Mouse (Mus musculus) limb, embryonic 10.5 days (tissue): ENCODE measurements at regions not wholly inside any gene's neighbourhood (a gene's known extent, or its start where the extent isn't known, plus 50 kb on each side); places are given as distances from the start of the nearest gene placed in this dataset.
A peak's percentile ranks its signal among the peaks of the same experiment; 100 is the strongest.

Experiments used
- DNase-seq: peaks from one replicate; pipeline ENCODE4 v3.0.0-alpha.2; 2017; ENCODE audit warnings: low spot score
- H3K27ac ChIP-seq: fragments of 300-500 bp; sonication (generic); 2 replicates; pipeline ENCODE4 v1.5.1; 2016; ENCODE audit warnings: mild to moderate bottlenecking
- H3K27me3 ChIP-seq: fragments of 300-500 bp; sonication (generic); 2 replicates; pipeline ENCODE4 v1.6.1; 2016; ENCODE audit warnings: low read depth, mild to moderate bottlenecking; ENCODE audit not compliant: poor library complexity, severe bottlenecking
- H3K36me3 ChIP-seq: fragments of 300-500 bp; sonication (generic); 2 replicates; pipeline ENCODE4 v1.6.1; 2016; ENCODE audit warnings: mild to moderate bottlenecking, moderate library complexity
- H3K4me1 ChIP-seq: fragments of 300-500 bp; sonication (generic); 2 replicates; pipeline ENCODE4 v1.6.1; 2016
- H3K4me3 ChIP-seq: fragments of 300-500 bp; sonication (generic); 2 replicates; pipeline ENCODE4 v1.5.1; 2016; ENCODE audit warnings: mild to moderate bottlenecking, moderate library complexity
- H3K9me3 ChIP-seq: fragments of 300-500 bp; sonication (generic); replicated peaks from 2 replicates; pipeline ENCODE4 v1.6.1; 2016; ENCODE audit warnings: mild to moderate bottlenecking
- WGBS: fragments of 180-500 bp; shearing (Covaris S2); methylation state at CpG from one replicate; pipeline ENCODE4 v1.1.7; 2016; 5-methylcytosine and 5-hydroxymethylcytosine counted together

- H3K36me3 ChIP-seq, result no peaks in the 10 kb centered on the region
- peak; percentile 24 for DNase-seq
- no peaks in the 10 kb centered on the region; the same call in 1 of the 2 replicates for H3K4me1 ChIP-seq
- H3K27me3 ChIP-seq, result peaks cover 32% of the 10 kb centered on the region; the same call in 1 of the 2 replicates
- no peak overlapping the region for H3K4me3 ChIP-seq
- H3K27ac ChIP-seq, result no peak overlapping the region
- H3K9me3 ChIP-seq, result no peaks in the 10 kb centered on the region
- 53% methylated on average over 11 of the region's 11 CpGs for WGBS
Measured at GRCm38 (mm10) chr11:63684228-63684980, 237.7 kb downstream of the Hs3st3b1 start.

GRCm38 (mm10) chr11:63691041-63691440 is 231.0 kb downstream of the Hs3st3b1 start:
- Histone ChIP-seq H3K9me3 (no peaks in the 10 kb centered on the region), H3K36me3 (no peaks in the 10 kb centered on the region), H3K27me3 (peaks cover 19% of the 10 kb centered on the region; the same call in 1 of the 2 replicates), H3K4me1 (peaks cover 16% of the 10 kb centered on the region), H3K27ac (no peak overlapping the region), H3K4me3 (no peak overlapping the region)
- WGBS, result 52% methylated on average over 4 of the region's 4 CpGs
- peak; percentile 59 for DNase-seq

- Histone ChIP-seq H3K4me1 (0 out of 2 replicates have a peak, but pooled peaks cover 7% of the 10 kb centered on the region), H3K27ac (no peak overlapping the region), H3K4me3 (no peak overlapping the region), H3K36me3 (no peaks in the 10 kb centered on the region), H3K27me3 (no peaks in the 10 kb centered on the region), H3K9me3 (no peaks in the 10 kb centered on the region)
- WGBS, result 80% methylated on average over 12 of the region's 12 CpGs
- DNase-seq, result peak; percentile 28
Measured at GRCm38 (mm10) chr11:63704995-63705580, 217.0 kb downstream of the Hs3st3b1 start.

GRCm38 (mm10) chr11:63706057-63706456 is 216.0 kb downstream of the Hs3st3b1 start:
- DNase-seq, result no peak
- no peak overlapping the region for H3K4me3 ChIP-seq
- H3K27me3 ChIP-seq, result no peaks in the 10 kb centered on the region
- 0 out of 2 replicates have a peak, but pooled peaks cover 7% of the 10 kb centered on the region for H3K4me1 ChIP-seq
- no peaks in the 10 kb centered on the region for H3K36me3 ChIP-seq
- H3K9me3 ChIP-seq, result no peaks in the 10 kb centered on the region
- 75% methylated on average over 8 of the region's 8 CpGs for WGBS
- no peak overlapping the region for H3K27ac ChIP-seq

- 59% methylated on average over 5 of the region's 5 CpGs for WGBS
- no peaks in the 10 kb centered on the region for H3K9me3 ChIP-seq
- H3K27me3 ChIP-seq, result no peaks in the 10 kb centered on the region
Measured at GRCm38 (mm10) chr11:63707093-63707492, 215.0 kb downstream of the Hs3st3b1 start.

GRCm38 (mm10) chr11:63708412-63708811 is 213.7 kb downstream of the Hs3st3b1 start:
- no peaks in the 10 kb centered on the region for H3K27me3 ChIP-seq
- H3K27ac ChIP-seq, result no peak overlapping the region
- no peaks in the 10 kb centered on the region for H3K36me3 ChIP-seq
- peaks cover 19% of the 10 kb centered on the region for H3K4me1 ChIP-seq
- H3K4me3 ChIP-seq, result no peak overlapping the region
- 87% methylated on average over 4 of the region's 4 CpGs for WGBS
- no peaks in the 10 kb centered on the region for H3K9me3 ChIP-seq
- peak; percentile 12 for DNase-seq

More at GRCm38 (mm10) chr11:63707093-63707492, 215.0 kb downstream of the Hs3st3b1 start:
- no peaks in the 10 kb centered on the region for H3K36me3 ChIP-seq
- H3K4me1 ChIP-seq, result peaks cover 14% of the 10 kb centered on the region
- H3K4me3 ChIP-seq, result no peak overlapping the region
- peak; percentile 11 for DNase-seq
- H3K27ac ChIP-seq, result no peak overlapping the region

- H3K36me3 ChIP-seq, result no peaks in the 10 kb centered on the region
- H3K27ac ChIP-seq, result no peak overlapping the region; the same call in 1 of the 2 replicates
- no peak overlapping the region for H3K4me3 ChIP-seq
- peaks cover 12% of the 10 kb centered on the region for H3K4me1 ChIP-seq
- WGBS, result 62% methylated on average over 15 of the region's 15 CpGs
- peak; percentile 27 for DNase-seq
- H3K9me3 ChIP-seq, result no peaks in the 10 kb centered on the region
- H3K27me3 ChIP-seq, result no peaks in the 10 kb centered on the region
Measured at GRCm38 (mm10) chr11:63712053-63712864, 209.8 kb downstream of the Hs3st3b1 start.

GRCm38 (mm10) chr11:63722261-63722660 is 199.8 kb downstream of the Hs3st3b1 start:
- DNase-seq, result no peak
- Histone ChIP-seq H3K36me3 (no peaks in the 10 kb centered on the region), H3K4me3 (no peak overlapping the region), H3K27ac (no peak overlapping the region), H3K27me3 (no peaks in the 10 kb centered on the region), H3K9me3 (no peaks in the 10 kb centered on the region), H3K4me1 (peaks cover 10% of the 10 kb centered on the region; the same call in 1 of the 2 replicates)
- WGBS, result 92% methylated on average over 5 of the region's 5 CpGs

GRCm38 (mm10) chr11:63730880-63731279 is 191.2 kb downstream of the Hs3st3b1 start:
- Histone ChIP-seq H3K36me3 (no peaks in the 10 kb centered on the region), H3K9me3 (no peaks in the 10 kb centered on the region), H3K4me3 (no peak overlapping the region), H3K27ac (no peak overlapping the region), H3K27me3 (no peaks in the 10 kb centered on the region), H3K4me1 (peaks cover 13% of the 10 kb centered on the region)
- 73% methylated on average over 9 of the region's 9 CpGs for WGBS
- no peak for DNase-seq

GRCm38 (mm10) chr11:63753260-63753659 is 168.8 kb downstream of the Hs3st3b1 start:
- Histone ChIP-seq H3K4me3 (no peak overlapping the region), H3K4me1 (peaks cover 41% of the 10 kb centered on the region), H3K9me3 (no peaks in the 10 kb centered on the region), H3K27me3 (no peaks in the 10 kb centered on the region), H3K27ac (peak overlapping the region; percentile 54; the same call in 1 of the 2 replicates), H3K36me3 (no peaks in the 10 kb centered on the region)
- no peak for DNase-seq
- 76% methylated on average over 5 of the region's 5 CpGs for WGBS

- no peaks in the 10 kb centered on the region for H3K36me3 ChIP-seq
- no peak for DNase-seq
- no peaks in the 10 kb centered on the region for H3K27me3 ChIP-seq
- H3K4me1 ChIP-seq, result peaks cover 41% of the 10 kb centered on the region
- no peak overlapping the region for H3K4me3 ChIP-seq
- WGBS, result 79% methylated on average over 3 of the region's 3 CpGs
- no peak overlapping the region for H3K27ac ChIP-seq
- H3K9me3 ChIP-seq, result no peaks in the 10 kb centered on the region
Measured at GRCm38 (mm10) chr11:63754826-63755225, 167.3 kb downstream of the Hs3st3b1 start.

- no peaks in the 10 kb centered on the region for H3K36me3 ChIP-seq
- DNase-seq, result no peak
- H3K4me3 ChIP-seq, result no peak overlapping the region
- peaks cover 33% of the 10 kb centered on the region for H3K4me1 ChIP-seq
- H3K27ac ChIP-seq, result no peak overlapping the region
- H3K9me3 ChIP-seq, result no peaks in the 10 kb centered on the region
- H3K27me3 ChIP-seq, result no peaks in the 10 kb centered on the region
- 83% methylated on average over 3 of the region's 3 CpGs for WGBS
Measured at GRCm38 (mm10) chr11:63758313-63758712, 163.8 kb downstream of the Hs3st3b1 start.
